Mouse (Mus musculus) forebrain, postnatal 0 days (tissue): Measurements from ENCODE around the gene 1810055G02Rik. TPM values are rescaled to one million over a fixed set of nuclear protein-coding genes. Genes with fewer than 3 reads are reported as not detected.

Experiments used
- ATAC-seq: fragments of 200-750 bp; cut with Nextera tagmentation; 2 replicates; pipeline ENCODE4 v1.8.0; 2017; ENCODE audit warnings: mild to moderate bottlenecking, moderate library complexity
- DNase-seq: peaks from one replicate; pipeline ENCODE4 v3.0.0-alpha.2; 2015
- H3K27ac ChIP-seq: fragments of 300-500 bp; sonication (generic); 2 replicates; pipeline ENCODE4 v1.5.1; 2014; ENCODE audit warnings: low read depth, mild to moderate bottlenecking, antibody characterized with exemption, low read length, moderate library complexity, mixed read lengths
- H3K27me3 ChIP-seq: fragments of 300-500 bp; sonication (generic); 2 replicates; pipeline ENCODE4 v1.6.1; 2014; ENCODE audit warnings: mild to moderate bottlenecking, low read length, mixed read lengths; ENCODE audit not compliant: insufficient read depth
- H3K36me3 ChIP-seq: fragments of 300-500 bp; sonication (generic); 2 replicates; pipeline ENCODE4 v1.6.1; 2014; ENCODE audit warnings: mild to moderate bottlenecking, moderate library complexity; ENCODE audit not compliant: insufficient read depth
- H3K4me1 ChIP-seq: fragments of 300-500 bp; sonication (generic); 2 replicates; pipeline ENCODE4 v1.6.1; 2014; ENCODE audit warnings: antibody characterized with exemption; ENCODE audit not compliant: insufficient read depth
- H3K4me2 ChIP-seq: fragments of 300-500 bp; sonication (generic); 2 replicates; pipeline ENCODE4 v1.6.1; 2014; ENCODE audit warnings: low read depth, mild to moderate bottlenecking, moderate library complexity
- H3K4me3 ChIP-seq: fragments of 300-500 bp; sonication (generic); 2 replicates; pipeline ENCODE4 v1.5.1; 2014; ENCODE audit warnings: low read depth, low read length, mixed read lengths
- H3K9ac ChIP-seq: fragments of 300-500 bp; sonication (generic); 2 replicates; pipeline ENCODE4 v1.6.1; 2014; ENCODE audit warnings: mild to moderate bottlenecking
- H3K9me3 ChIP-seq: fragments of 300-500 bp; sonication (generic); 2 replicates; pipeline ENCODE4 v1.6.1; 2016; ENCODE audit warnings: low read length
- CTCF ChIP-seq: sonication (generic); IDR thresholded peaks from 2 replicates; pipeline ENCODE4 v1.5.1; 2016; ENCODE audit warnings: antibody characterized with exemption, control low read depth, low read depth
- WGBS: fragments of 180-500 bp; shearing (Covaris S2); extraction: QIAGEN DNeasy Blood & Tissue Kit; methylation state at CpG from one replicate; pipeline ENCODE4 v1.1.7; 2014; 5-methylcytosine and 5-hydroxymethylcytosine counted together
- polyA plus RNA-seq: library from polyadenylated mRNA; unstranded; fragments of >200 nt; fragmentation: Nextera tagmentation; extraction: Ambion mirVana; gene quantifications from 2 replicates; pipeline ENCODE4 v1.2.1, GENCODE M21; 2015
- total RNA-seq: library from RNA; depleted of rRNA; stranded (reverse); fragments of >200 nt; gene quantifications from 2 replicates; pipeline ENCODE4 v1.2.3, GENCODE M21; 2014

1810055G02Rik gene
- total and polyA plus RNA-seq, 2 experiments from 2014 or later: 37.2 to 39.0 TPM

DNA sequence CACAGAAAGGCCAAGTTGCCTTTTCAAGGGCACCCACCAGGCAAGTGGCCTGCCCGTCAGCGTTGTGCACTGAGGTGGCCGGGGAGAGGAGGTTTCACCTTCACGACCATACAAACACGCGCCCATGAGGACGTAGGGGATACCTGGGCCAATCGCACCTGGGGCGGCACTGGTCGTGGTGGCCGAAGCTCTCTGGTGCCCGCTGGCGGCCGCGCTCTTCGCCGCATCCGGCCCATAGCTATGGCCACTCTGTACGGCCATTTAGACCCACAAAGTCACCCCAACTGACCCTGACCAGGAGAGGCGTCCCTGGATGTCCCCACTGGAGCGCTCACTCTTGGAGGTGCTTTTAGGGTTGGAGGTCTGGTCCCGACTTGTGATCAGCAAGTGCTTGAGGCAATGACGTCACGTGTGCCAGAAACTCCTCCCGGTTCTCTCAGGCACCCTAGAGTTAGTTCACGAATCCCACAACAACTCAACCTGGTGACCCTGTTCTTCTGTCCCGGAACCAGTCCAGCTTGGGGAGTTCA, 11.3 kb downstream of the 1810055G02Rik start:
- Histone ChIP-seq H3K4me2 (peak overlapping the region; percentile 94), H3K27me3 (no peaks in the 10 kb centered on the region), H3K9ac (peak overlapping the region; percentile 44), H3K27ac (no peak overlapping the region), H3K4me1 (no peaks in the 10 kb centered on the region), H3K9me3 (no peaks in the 10 kb centered on the region), H3K36me3 (peaks cover 27% of the 10 kb centered on the region), H3K4me3 (peak overlapping the region; percentile 42)
- WGBS: 3% methylated on average over 27 of the region's 27 CpGs
- DNase-seq (peak; percentile 56), ATAC-seq (peak; percentile 60)
- no peak; the same call in none of the 2 replicates for TF ChIP-seq CTCF

DNA sequence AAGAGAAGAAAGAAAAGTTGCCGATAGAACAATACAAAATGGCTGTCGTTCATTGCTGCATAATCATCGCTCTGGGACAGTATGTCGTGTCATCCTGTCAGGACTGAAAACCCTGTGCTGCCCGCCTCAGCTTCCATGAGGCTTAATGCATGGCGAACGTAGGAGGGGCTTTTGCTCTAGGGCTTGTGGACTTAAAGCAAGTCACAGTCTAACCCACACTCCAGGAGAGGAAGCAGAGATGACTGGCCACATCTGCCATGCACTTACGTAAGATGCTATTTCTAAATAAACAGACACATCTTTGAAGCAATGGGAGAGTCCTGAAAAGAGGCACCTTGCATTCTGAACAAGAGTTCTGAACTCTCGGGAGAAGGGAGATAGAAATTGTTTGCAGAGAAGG, 15.1 kb downstream of the 1810055G02Rik start:
- H3K9ac ChIP-seq: no peak overlapping the region
- DNase-seq: no peak
- H3K27me3 ChIP-seq: no peaks in the 10 kb centered on the region
- H3K4me3 ChIP-seq: no peak overlapping the region
- no peak overlapping the region for H3K4me2 ChIP-seq
- WGBS: 93% methylated on average over 9 of the region's 9 CpGs
- H3K27ac ChIP-seq: no peak overlapping the region
- H3K4me1 ChIP-seq: no peaks in the 10 kb centered on the region
- no peaks in the 10 kb centered on the region for H3K36me3 ChIP-seq
- no peak for ATAC-seq
- TF ChIP-seq CTCF: no peak
- H3K9me3 ChIP-seq: no peaks in the 10 kb centered on the region

DNA sequence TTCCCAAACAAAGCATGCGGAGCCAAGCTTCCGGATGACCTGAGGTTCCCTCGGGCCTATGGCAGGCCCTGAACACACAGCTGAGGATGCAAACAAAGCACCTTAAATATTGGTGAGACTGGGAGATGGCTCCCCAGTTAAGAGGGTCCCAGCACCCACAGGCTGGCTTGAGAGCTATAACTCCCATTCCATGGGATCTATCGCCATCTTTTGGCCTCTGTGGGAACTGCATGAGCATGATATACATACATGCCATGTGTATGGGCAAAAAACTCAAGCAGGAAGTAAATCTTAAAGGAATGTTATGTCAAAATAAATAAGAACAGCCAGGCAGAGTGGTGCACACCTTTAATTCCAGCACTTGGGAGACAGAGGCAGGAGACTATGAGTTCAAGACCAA, 15.8 kb downstream of the 1810055G02Rik start:
- Histone ChIP-seq H3K4me1 (no peaks in the 10 kb centered on the region), H3K4me3 (no peak overlapping the region), H3K27me3 (no peaks in the 10 kb centered on the region), H3K27ac (no peak overlapping the region), H3K9ac (no peak overlapping the region), H3K9me3 (no peaks in the 10 kb centered on the region), H3K4me2 (no peak overlapping the region), H3K36me3 (no peaks in the 10 kb centered on the region)
- peak; percentile 63 for TF ChIP-seq CTCF
- WGBS: 81% methylated on average over 4 of the region's 4 CpGs
- peak; percentile 28 for DNase-seq
- ATAC-seq: no peak

DNA sequence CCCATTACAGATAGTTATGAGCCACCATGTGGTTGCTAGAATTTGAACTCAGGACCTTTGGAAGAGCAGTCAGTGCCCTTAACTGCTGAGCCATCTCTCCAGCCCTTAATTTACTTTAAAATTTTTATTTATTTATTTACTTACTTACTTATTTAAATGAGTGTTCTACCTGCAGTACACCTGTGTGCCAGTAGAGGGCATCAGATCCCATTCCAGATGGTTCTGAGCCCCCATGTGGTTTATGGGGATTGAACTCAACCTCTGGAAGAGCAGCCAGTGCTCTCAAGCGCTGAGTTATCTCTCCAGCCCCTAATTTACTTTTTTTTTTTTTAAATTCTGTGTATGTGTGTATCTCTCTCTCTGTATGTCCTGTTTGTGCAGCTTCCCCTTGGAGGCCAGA, 16.7 kb downstream of the 1810055G02Rik start:
- WGBS: 26% methylated on average over 1 of the region's 1 CpGs
- H3K4me1 ChIP-seq: no peaks in the 10 kb centered on the region
- H3K9me3 ChIP-seq: no peaks in the 10 kb centered on the region
- H3K27me3 ChIP-seq: no peaks in the 10 kb centered on the region
- DNase-seq (peak; percentile 68), ATAC-seq (no peak)
- H3K27ac ChIP-seq: no peak overlapping the region
- no peaks in the 10 kb centered on the region for H3K36me3 ChIP-seq
- H3K4me3 ChIP-seq: no peak overlapping the region
- TF ChIP-seq CTCF: peak; percentile 75
- no peak overlapping the region for H3K4me2 ChIP-seq
- no peak overlapping the region for H3K9ac ChIP-seq

DNA sequence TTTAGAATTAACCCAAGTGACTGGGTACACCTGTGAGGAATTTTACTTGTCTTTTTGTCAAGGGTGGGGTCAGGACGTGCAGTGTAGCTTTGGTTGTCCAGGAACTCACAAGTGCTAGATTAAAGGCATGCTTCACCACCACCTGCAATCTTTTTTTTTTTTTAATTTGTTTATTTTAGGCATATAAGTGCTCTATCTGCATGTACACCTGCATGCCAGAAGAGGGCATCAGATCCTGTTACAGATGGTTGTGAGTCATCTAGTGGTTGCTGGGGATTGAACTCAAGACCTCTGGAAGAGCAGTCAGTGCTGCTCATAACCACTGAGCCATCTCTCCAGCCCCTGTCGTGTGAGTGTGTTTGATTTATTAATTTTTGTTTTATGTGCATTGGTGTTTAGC, 20.8 kb downstream of the 1810055G02Rik start:
- Histone ChIP-seq H3K9me3 (no peaks in the 10 kb centered on the region), H3K4me2 (no peak overlapping the region), H3K4me3 (no peak overlapping the region), H3K27me3 (no peaks in the 10 kb centered on the region), H3K4me1 (no peaks in the 10 kb centered on the region), H3K36me3 (no peaks in the 10 kb centered on the region), H3K9ac (no peak overlapping the region), H3K27ac (no peak overlapping the region)
- TF ChIP-seq CTCF: no peak
- 68% methylated on average over 2 of the region's 2 CpGs for WGBS
- ATAC-seq (no peak), DNase-seq (no peak)

DNA sequence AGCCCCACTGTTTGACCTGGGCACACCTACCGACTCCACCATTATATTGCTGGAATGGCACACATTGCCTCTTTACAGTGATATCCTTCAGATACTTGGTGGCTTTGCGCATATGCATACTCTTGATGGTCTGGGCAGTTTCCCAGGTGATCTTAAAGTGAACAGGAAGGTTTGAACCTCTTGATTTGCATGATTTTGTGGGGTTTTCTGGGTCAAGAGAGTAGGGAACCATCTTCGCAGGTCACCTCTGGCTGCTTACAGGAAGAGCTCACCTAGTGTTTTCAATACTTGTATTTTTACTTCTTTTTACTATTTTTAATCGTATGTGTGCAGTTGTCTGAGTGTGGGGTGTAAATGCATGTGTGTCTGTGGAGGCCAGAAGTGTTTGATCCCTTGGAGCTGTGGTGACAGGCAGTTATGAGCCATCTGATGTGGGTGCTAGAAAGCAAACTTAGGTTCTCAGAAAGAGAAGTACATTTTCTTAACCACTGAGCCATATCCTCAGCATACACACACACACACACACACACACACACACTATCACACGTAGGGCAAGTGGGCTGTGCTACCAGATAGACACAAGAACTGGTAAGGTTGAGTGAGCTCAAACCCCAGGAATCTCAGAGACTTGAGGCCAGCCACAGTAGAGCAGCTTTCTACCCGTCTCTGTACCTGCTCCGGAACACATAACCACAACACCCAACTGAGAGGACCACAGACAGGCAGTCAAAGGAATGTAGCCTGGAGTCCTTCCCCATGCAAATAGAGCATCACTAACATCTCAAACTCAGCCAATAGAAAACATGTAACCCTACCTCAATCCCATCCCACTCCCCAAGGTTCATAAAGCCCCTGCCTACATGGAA, 22.9 kb downstream of the 1810055G02Rik start:
- Histone ChIP-seq H3K36me3 (no peaks in the 10 kb centered on the region), H3K27me3 (no peaks in the 10 kb centered on the region), H3K4me1 (no peaks in the 10 kb centered on the region), H3K4me3 (no peak overlapping the region), H3K27ac (no peak overlapping the region), H3K9ac (no peak overlapping the region), H3K4me2 (no peak overlapping the region), H3K9me3 (no peaks in the 10 kb centered on the region)
- DNase-seq (no peak), ATAC-seq (no peak)
- WGBS: 82% methylated on average over 7 of the region's 7 CpGs
- TF ChIP-seq CTCF: no peak

DNA sequence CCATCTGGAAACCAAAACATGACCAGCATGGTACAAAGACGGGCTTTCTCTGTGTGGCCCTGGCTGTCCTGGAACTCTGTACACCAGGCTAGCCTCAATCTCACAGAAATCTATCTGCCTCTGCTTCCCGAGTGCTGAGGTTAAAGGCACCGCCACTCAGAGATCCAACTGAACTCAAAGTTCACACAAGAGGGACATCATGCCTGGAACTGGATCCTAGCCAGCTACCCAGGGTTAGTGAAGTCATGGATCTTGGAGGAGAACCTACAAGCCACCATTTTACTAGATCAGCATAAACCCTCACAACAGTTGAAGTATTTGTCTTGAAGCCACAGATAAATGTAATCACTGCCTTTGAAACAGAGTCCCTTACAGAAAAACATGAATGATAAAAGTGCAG, 27.9 kb downstream of the 1810055G02Rik start:
- Histone ChIP-seq H3K4me2 (no peak overlapping the region), H3K9me3 (no peaks in the 10 kb centered on the region), H3K4me1 (no peaks in the 10 kb centered on the region), H3K4me3 (no peak overlapping the region), H3K9ac (no peak overlapping the region), H3K27ac (no peak overlapping the region), H3K27me3 (no peaks in the 10 kb centered on the region), H3K36me3 (no peaks in the 10 kb centered on the region)
- DNase-seq (no peak), ATAC-seq (no peak)
- WGBS: 90% methylated on average over 3 of the region's 3 CpGs
- no peak for TF ChIP-seq CTCF
